Mouse (Mus musculus) CH12.LX (cell line): ENCODE results near the gene Pkhd1. TPM values are rescaled to one million over a fixed set of nuclear protein-coding genes. Genes with fewer than 3 reads are reported as not detected.

Experiments used
- DNase-seq: peaks from one replicate; pipeline ENCODE4 v3.0.0-alpha.2; 2013; ENCODE audit errors: extremely low read depth
- H3K27ac ChIP-seq: 2 replicates; pipeline ENCODE4 v1.5.1; 2012; ENCODE audit warnings: low read depth, mild to moderate bottlenecking, control low read depth, moderate library complexity; ENCODE audit not compliant: insufficient read depth
- H3K27me3 ChIP-seq: replicated peaks from 2 replicates; pipeline ENCODE3; 2012; ENCODE audit warnings: inconsistent platforms
- H3K36me3 ChIP-seq, 2 experiments: replicated peaks in 1 of 2; 2 replicates each; pipeline versions ENCODE3 to v1.6.1; 2012; ENCODE audit warnings: inconsistent platforms in 1 of 2, low read length in 1 of 2, mild to moderate bottlenecking in 1 of 2, mixed read lengths in 1 of 2, moderate library complexity in 1 of 2; ENCODE audit not compliant: control insufficient read depth in 1 of 2, insufficient read depth in 1 of 2
- H3K4me1 ChIP-seq, 2 experiments: 2 replicates each; pipeline ENCODE4 v1.6.1; 2012; ENCODE audit warnings: inconsistent platforms in 1 of 2, moderate library complexity in 1 of 2; ENCODE audit not compliant: insufficient read depth in 2 of 2, control insufficient read depth in 1 of 2
- H3K4me2 ChIP-seq: 2 replicates; pipeline ENCODE4 v1.6.1; 2012; ENCODE audit warnings: low read depth, mild to moderate bottlenecking, control low read depth; ENCODE audit not compliant: poor library complexity, insufficient read depth, severe bottlenecking
- H3K4me3 ChIP-seq, 3 experiments: fragments of 150-350 bp in 1 of 3; sonication (generic) in 1 of 3; replicated peaks in 1 of 3; 2 replicates each; pipeline versions ENCODE3 to v1.5.1; 2011 to 2012; ENCODE audit warnings: low read depth in 2 of 3, low read length in 2 of 3, mild to moderate bottlenecking in 2 of 3, moderate library complexity in 2 of 3, control low read depth in 1 of 3, improper control_type of control experiment in 1 of 3, inconsistent platforms in 1 of 3, mixed read lengths in 1 of 3; ENCODE audit not compliant: poor library complexity in 1 of 3
- H3K79me2 ChIP-seq: replicated peaks from 2 replicates; pipeline ENCODE4 v1.6.1; 2012; ENCODE audit warnings: mild to moderate bottlenecking, moderate library complexity; ENCODE audit not compliant: control insufficient read depth, poor library complexity, insufficient read depth, severe bottlenecking; ENCODE audit errors: extremely low read depth
- H3K9ac ChIP-seq: 2 replicates; pipeline ENCODE4 v1.6.1; 2012; ENCODE audit warnings: low read depth, mild to moderate bottlenecking, control low read depth, moderate library complexity; ENCODE audit not compliant: insufficient read depth
- H3K9me3 ChIP-seq: replicated peaks from 2 replicates; pipeline ENCODE3; 2012; ENCODE audit warnings: low read length, inconsistent platforms, mixed read lengths
- BHLHE40 ChIP-seq: IDR thresholded peaks from 2 replicates; pipeline ENCODE4 v1.6.1; 2011; ENCODE audit warnings: mild to moderate bottlenecking, low read depth, low read length, improper control_type of control experiment
- CTCF ChIP-seq, 2 experiments: IDR thresholded peaks in 1 of 2; conservative IDR thresholded peaks in 1 of 2; 2 replicates each; pipeline ENCODE4 v1.5.1; 2011 to 2012; ENCODE audit warnings: low read depth in 2 of 2, low read length in 2 of 2, improper control_type of control experiment in 1 of 2, inconsistent platforms in 1 of 2, mild to moderate bottlenecking in 1 of 2, moderate library complexity in 1 of 2
- E2F4 ChIP-seq: IDR thresholded peaks from 2 replicates; pipeline ENCODE4 v1.6.1; 2011; ENCODE audit warnings: low read depth, low read length, improper control_type of control experiment; ENCODE audit not compliant: insufficient replicate concordance
- EP300 ChIP-seq: IDR thresholded peaks from 2 replicates; pipeline ENCODE4 v1.6.1; 2011; ENCODE audit warnings: low read length, improper control_type of control experiment
- ETS1 ChIP-seq: conservative IDR thresholded peaks from 2 replicates; pipeline ENCODE4 v1.6.1; 2012; ENCODE audit warnings: low read depth, mild to moderate bottlenecking, inconsistent platforms, low read length, improper control_type of control experiment, moderate library complexity
- GABPA ChIP-seq: IDR thresholded peaks from 2 replicates; pipeline ENCODE4 v1.6.1; 2012; ENCODE audit warnings: low read depth, low read length, improper control_type of control experiment, inconsistent platforms; ENCODE audit not compliant: insufficient replicate concordance
- IRF4 ChIP-seq: IDR thresholded peaks from 2 replicates; pipeline ENCODE4 v1.6.1; 2014; ENCODE audit warnings: low read depth, mild to moderate bottlenecking, inconsistent platforms, low read length, improper control_type of control experiment
- JUND ChIP-seq: conservative IDR thresholded peaks from 2 replicates; pipeline ENCODE4 v1.6.1; 2011; ENCODE audit warnings: low read depth, low read length, improper control_type of control experiment
- MAFK ChIP-seq: IDR thresholded peaks from 2 replicates; pipeline ENCODE4 v1.6.1; 2011; ENCODE audit warnings: low read length, improper control_type of control experiment; ENCODE audit not compliant: insufficient replicate concordance
- MAX ChIP-seq: IDR thresholded peaks from 2 replicates; pipeline ENCODE4 v1.6.1; 2011; ENCODE audit warnings: low read length, improper control_type of control experiment
- MAZ ChIP-seq: IDR thresholded peaks from 2 replicates; pipeline ENCODE4 v1.6.1; 2012; ENCODE audit warnings: low read depth, mild to moderate bottlenecking, inconsistent platforms, low read length, improper control_type of control experiment, moderate library complexity
- MXI1 ChIP-seq: IDR thresholded peaks from 2 replicates; pipeline ENCODE4 v1.6.1; 2011; ENCODE audit warnings: mild to moderate bottlenecking, low read depth, low read length, improper control_type of control experiment
- NELFE ChIP-seq: IDR thresholded peaks from 2 replicates; pipeline ENCODE4 v1.6.1; 2011; ENCODE audit warnings: low read depth, low read length, improper control_type of control experiment
- NRF1 ChIP-seq: IDR thresholded peaks from 2 replicates; pipeline ENCODE4 v1.6.1; 2014; ENCODE audit warnings: low read depth, mild to moderate bottlenecking, inconsistent platforms, low read length, improper control_type of control experiment, moderate library complexity
- PAX5 ChIP-seq: IDR thresholded peaks from 2 replicates; pipeline ENCODE4 v1.6.1; 2012; ENCODE audit warnings: low read length, inconsistent platforms, mixed read lengths
- POLR2A ChIP-seq: IDR thresholded peaks from 2 replicates; pipeline ENCODE4 v1.6.1; 2011; ENCODE audit warnings: low read depth, mild to moderate bottlenecking, improper control_type of control experiment, low read length
- RAD21 ChIP-seq: IDR thresholded peaks from 2 replicates; pipeline ENCODE4 v1.6.1; 2011; ENCODE audit warnings: low read depth, mild to moderate bottlenecking, low read length, improper control_type of control experiment, moderate library complexity
- SIN3A ChIP-seq: IDR thresholded peaks from 2 replicates; pipeline ENCODE4 v1.6.1; 2012; ENCODE audit warnings: low read length, improper control_type of control experiment, inconsistent platforms
- SMC3 ChIP-seq: IDR thresholded peaks from 2 replicates; pipeline ENCODE4 v1.6.1; 2011; ENCODE audit warnings: low read depth, low read length, improper control_type of control experiment
- TCF12 ChIP-seq: IDR thresholded peaks from 2 replicates; pipeline ENCODE4 v1.6.1; 2014; ENCODE audit warnings: low read depth, mild to moderate bottlenecking, inconsistent platforms, low read length, improper control_type of control experiment
- UBTF ChIP-seq: IDR thresholded peaks from 2 replicates; pipeline ENCODE4 v1.6.1; 2012; ENCODE audit warnings: low read depth, mild to moderate bottlenecking, inconsistent platforms, low read length, improper control_type of control experiment, moderate library complexity
- USF2 ChIP-seq: conservative IDR thresholded peaks from 2 replicates; pipeline ENCODE4 v1.6.1; 2011; ENCODE audit warnings: low read depth, low read length, improper control_type of control experiment
- ZC3H11A ChIP-seq: IDR thresholded peaks from 2 replicates; pipeline ENCODE4 v1.6.1; 2012; ENCODE audit warnings: low read depth, mild to moderate bottlenecking, inconsistent platforms, low read length, improper control_type of control experiment
- ZKSCAN1 ChIP-seq: IDR thresholded peaks from 2 replicates; pipeline ENCODE4 v1.6.1; 2012; ENCODE audit warnings: low read depth, inconsistent platforms, low read length, improper control_type of control experiment, borderline replicate concordance
- ZMIZ1 ChIP-seq: IDR thresholded peaks from 2 replicates; pipeline ENCODE4 v1.6.1; 2012; ENCODE audit warnings: low read depth, mild to moderate bottlenecking, inconsistent platforms, low read length, improper control_type of control experiment
- ZNF384 ChIP-seq: IDR thresholded peaks from 2 replicates; pipeline ENCODE4 v1.6.1; 2012; ENCODE audit warnings: low read depth, low read length, improper control_type of control experiment, inconsistent platforms
- dilution Hi-C: fragments of 300-500 bp; cut with MboI; formaldehyde crosslinking; loops from 2 replicates; pipeline ENCODE4 v1.14.3; 2020; ENCODE audit warnings: low sequenced_read_pairs; ENCODE audit not compliant: extremely low pct_unique_long_range_greater_than_20kb, extremely low pct_ligation_motif_present
- in situ Hi-C: fragments of 300-500 bp; cut with MboI; formaldehyde crosslinking; loops from 3 replicates; pipeline ENCODE4 v1.14.3; 2019; ENCODE audit warnings: low sequenced_read_pairs, low pct_ligation_motif_present, low pct_unique_long_range_greater_than_20kb, mixed read lengths
- polyA plus RNA-seq: library from polyadenylated mRNA; unstranded; fragments of >175 nt; gene quantifications from 2 replicates; pipeline ENCODE4 v1.2.1, GENCODE M21; 2012; ENCODE audit warnings: low read depth; ENCODE audit not compliant: insufficient read length
- total RNA-seq, 2 experiments: library from RNA; depleted of rRNA; stranded (reverse); fragments of 300-350 nt in 1 of 2; fragments of >200 nt in 1 of 2; gene quantifications; 2 replicates each; pipeline ENCODE4 v1.2.3; 2012 to 2014

Pkhd1 gene
- total RNA-seq (2012; rRNA removed) (not detected in 2 replicates), total RNA-seq (2014; rRNA removed) (not detected in 2 replicates), polyA plus RNA-seq (not detected in 2 replicates)

- DNase-seq, result no peak
- Histone ChIP-seq H3K4me1 (0 out of 4 replicates have a peak, but pooled peaks cover 2 to 4% of the 10 kb centered on the region in 2 experiments), H3K4me3 (no peak within 1 kb of the TSS), H3K9me3 (no peaks in the 10 kb centered on the region), H3K36me3 (no peaks in the 10 kb centered on the region), H3K9ac (no peak within 1 kb of the TSS), H3K4me2 (no peak within 1 kb of the TSS), H3K27me3 (no peaks in the 10 kb centered on the region)
- dilution Hi-C loops (no loop called here), in situ Hi-C loops (no loop called here)
- TF ChIP-seq MAZ (no peak), MAFK (no peak), ZC3H11A (no peak), UBTF (no peak), PAX5 (no peak), ZNF384 (no peak), POLR2A (no peak), RAD21 (no peak), ZKSCAN1 (no peak), JUND (no peak), SMC3 (no peak), CTCF (conservative IDR thresholded peaks at IDR 0.05 in 1 of 2, IDR thresholded peaks at IDR 0.05 in 1 of 2; ENCODE audit: low read depth in 2 of 2, low read length in 2 of 2) (no peak), GABPA (no peak), TCF12 (no peak)
- TF ChIP-seq, all 38 proteins: peak for 0
- H3K79me2 ChIP-seq, result no peaks in the 10 kb centered on the region
- H3K27ac ChIP-seq, result no peak within 1 kb of the TSS
Observed at GRCm38 (mm10) chr1:20617849-20618530, at the start of gene Pkhd1. Pkhd1 (minus strand) TSS chr1:20618064.

- dilution Hi-C loops (no loop called here), in situ Hi-C loops (no loop called here)
- no peak overlapping the region for H3K27ac ChIP-seq
- TF ChIP-seq IRF4 (no peak), MXI1 (no peak), E2F4 (no peak), ZMIZ1 (no peak), ZNF384 (no peak), TCF12 (no peak), NRF1 (no peak), ETS1 (no peak), ZKSCAN1 (no peak), NELFE (no peak), SIN3A (no peak), JUND (no peak), MAX (no peak), BHLHE40 (no peak), EP300 (no peak), USF2 (no peak), RAD21 (no peak)
- H3K27me3 ChIP-seq, result no peaks in the 10 kb centered on the region
- H3K9me3 ChIP-seq, result no peaks in the 10 kb centered on the region
- peaks cover 0 to 19% of the 10 kb centered on the region in 2 experiments; a peak in 2 of 4 replicates for H3K4me1 ChIP-seq
- DNase-seq, result no peak
- H3K4me2 ChIP-seq, result no peak overlapping the region
- no peak overlapping the region for H3K4me3 ChIP-seq
- H3K9ac ChIP-seq, result no peak overlapping the region
- no peaks in the 10 kb centered on the region for H3K79me2 ChIP-seq
- H3K36me3 ChIP-seq, result no peaks in the 10 kb centered on the region
Observed at GRCm38 (mm10) chr1:20667567-20667966, 49.7 kb upstream of the Pkhd1 start.
